Mouse (Mus musculus) midbrain, postnatal 0 days (tissue): ENCODE measurements around the gene Ssmem1. TPM values are rescaled to one million over a fixed set of nuclear protein-coding genes. Genes with fewer than 3 reads are reported as not detected.

Source experiments
- ATAC-seq: fragments of 200-750 bp; cut with Nextera tagmentation; 2 replicates; pipeline ENCODE4 v1.8.0; 2017; ENCODE audit warnings: moderate number of reproducible peaks, mild to moderate bottlenecking, moderate TSS enrichment, moderate library complexity; ENCODE audit not compliant: low FRiP score
- DNase-seq: peaks from one replicate; pipeline ENCODE4 v3.0.0-alpha.2; 2015; ENCODE audit warnings: low spot score
- H3K27ac ChIP-seq: fragments of 300-500 bp; sonication (generic); 2 replicates; pipeline ENCODE4 v1.5.1; 2014; ENCODE audit warnings: low read depth, mild to moderate bottlenecking, low read length, mixed read lengths
- H3K27me3 ChIP-seq: fragments of 300-500 bp; sonication (generic); 2 replicates; pipeline ENCODE4 v1.6.1; 2014; ENCODE audit warnings: low read length, control low read depth, mixed read lengths; ENCODE audit not compliant: insufficient read depth
- H3K36me3 ChIP-seq: fragments of 300-500 bp; sonication (generic); 2 replicates; pipeline ENCODE4 v1.6.1; 2014; ENCODE audit warnings: low read length, control low read depth, mixed read lengths; ENCODE audit not compliant: insufficient read depth
- H3K4me1 ChIP-seq: fragments of 300-500 bp; sonication (generic); 2 replicates; pipeline ENCODE4 v1.6.1; 2014; ENCODE audit warnings: mild to moderate bottlenecking, control low read depth, antibody characterized with exemption, low read length, mixed read lengths; ENCODE audit not compliant: insufficient read depth
- H3K4me2 ChIP-seq: fragments of 300-500 bp; sonication (generic); 2 replicates; pipeline ENCODE4 v1.6.1; 2014; ENCODE audit warnings: low read depth, mild to moderate bottlenecking, low read length, mixed read lengths; ENCODE audit not compliant: poor library complexity, severe bottlenecking
- H3K4me3 ChIP-seq: fragments of 300-500 bp; sonication (generic); 2 replicates; pipeline ENCODE4 v1.5.1; 2014; ENCODE audit warnings: low read depth, mild to moderate bottlenecking, low read length, moderate library complexity
- H3K9ac ChIP-seq: fragments of 300-500 bp; sonication (generic); replicated peaks from 2 replicates; pipeline ENCODE4 v1.6.1; 2014; ENCODE audit warnings: mild to moderate bottlenecking, low read length, moderate library complexity, mixed read lengths; ENCODE audit not compliant: poor library complexity, severe bottlenecking
- H3K9me3 ChIP-seq: fragments of 300-500 bp; sonication (generic); 2 replicates; pipeline ENCODE4 v1.6.1; 2016; ENCODE audit warnings: low read length, control low read depth
- CTCF ChIP-seq: IDR thresholded peaks from 2 replicates; pipeline ENCODE4 v1.5.1; 2016; ENCODE audit warnings: antibody characterized with exemption, mild to moderate bottlenecking
- WGBS: fragments of 180-500 bp; shearing (Covaris S2); extraction: QIAGEN DNeasy Blood & Tissue Kit; methylation state at CpG from one replicate; pipeline ENCODE4 v1.1.7; 2014; 5-methylcytosine and 5-hydroxymethylcytosine counted together
- polyA plus RNA-seq: library from polyadenylated mRNA; unstranded; fragments of >200 nt; fragmentation: Nextera tagmentation; extraction: Ambion mirVana; gene quantifications from 2 replicates; pipeline ENCODE4 v1.2.1, GENCODE M21; 2015
- total RNA-seq: library from RNA; depleted of rRNA; stranded (reverse); fragments of >200 nt; gene quantifications from 2 replicates; pipeline ENCODE4 v1.2.3, GENCODE M21; 2014

Gene Ssmem1
- total and polyA plus RNA-seq, 2 experiments from 2014 or later: 0.19 TPM; not detected in 1

GRCm38 (mm10) chr6:30549231-30549761, 39.6 kb downstream of the Ssmem1 start:
- Histone ChIP-seq H3K9me3 (no peaks in the 10 kb centered on the region), H3K27me3 (no peaks in the 10 kb centered on the region), H3K27ac (no peak overlapping the region), H3K4me3 (no peak overlapping the region), H3K4me1 (peaks cover 6% of the 10 kb centered on the region; the same call in 1 of the 2 replicates), H3K36me3 (no peaks in the 10 kb centered on the region), H3K9ac (no peak overlapping the region), H3K4me2 (no peak overlapping the region)
- ATAC-seq (no peak), DNase-seq (no peak)
- TF ChIP-seq CTCF: no peak
- WGBS: 29% methylated on average over 15 of the region's 15 CpGs

DNA sequence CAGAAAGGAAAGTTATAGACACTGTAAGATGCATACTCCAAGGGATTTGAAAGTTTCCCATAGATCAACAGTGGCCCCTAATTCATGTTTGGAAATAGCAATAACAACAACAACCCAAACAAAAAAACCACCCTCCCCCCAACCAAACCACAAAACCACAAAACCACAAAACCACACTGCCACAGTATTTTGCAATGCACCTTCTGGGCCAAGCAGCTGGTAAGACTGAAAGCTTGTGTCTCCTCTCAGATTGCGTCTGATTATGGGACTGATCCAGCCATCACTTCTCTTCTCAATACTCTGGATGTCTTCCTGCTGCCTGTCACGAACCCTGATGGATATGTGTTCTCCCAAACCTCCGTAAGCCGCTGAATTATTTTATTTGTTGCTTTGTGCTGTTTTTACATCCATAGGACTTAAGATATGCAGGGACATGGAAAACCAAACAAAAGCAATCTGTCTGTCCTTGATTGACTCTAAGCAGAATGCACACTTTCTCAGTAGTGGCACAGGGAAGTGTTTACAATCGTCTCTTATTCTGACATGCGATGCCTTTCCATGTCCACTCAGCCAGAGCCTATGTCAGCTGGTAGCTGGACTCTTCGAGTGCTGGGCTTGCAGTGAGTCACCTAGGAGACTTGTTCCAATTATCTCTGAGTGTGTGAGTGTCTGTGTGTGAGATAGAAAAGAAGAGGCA, 41.0 kb downstream of the Ssmem1 start:
- no peak for TF ChIP-seq CTCF
- H3K4me1 ChIP-seq: peaks cover 6% of the 10 kb centered on the region; the same call in 1 of the 2 replicates

GRCm38 (mm10) chr6:30551193-30551515, 41.5 kb downstream of the Ssmem1 start:
- ATAC-seq: no peak
- no peaks in the 10 kb centered on the region for H3K36me3 ChIP-seq
- no peak overlapping the region for H3K4me2 ChIP-seq
- H3K4me3 ChIP-seq: no peak overlapping the region
- 0 out of 2 replicates have a peak, but pooled peaks cover 2% of the 10 kb centered on the region for H3K4me1 ChIP-seq
- TF ChIP-seq CTCF: no peak
- H3K27me3 ChIP-seq: no peaks in the 10 kb centered on the region
- no peak for DNase-seq
- peak overlapping the region; percentile 79; the same call in 1 of the 2 replicates for H3K27ac ChIP-seq
- no peaks in the 10 kb centered on the region for H3K9me3 ChIP-seq
- no peak overlapping the region for H3K9ac ChIP-seq

More for the DNA sequence above, 41.0 kb downstream of the Ssmem1 start:
- no peaks in the 10 kb centered on the region for H3K9me3 ChIP-seq
- peak overlapping the region; percentile 79; the same call in 1 of the 2 replicates for H3K27ac ChIP-seq
- H3K4me3 ChIP-seq: no peak overlapping the region
- no peaks in the 10 kb centered on the region for H3K36me3 ChIP-seq
- no peak overlapping the region for H3K4me2 ChIP-seq
- WGBS: 56% methylated on average over 7 of the region's 7 CpGs
- no peaks in the 10 kb centered on the region for H3K27me3 ChIP-seq
- no peak overlapping the region for H3K9ac ChIP-seq
- no peak for DNase-seq
- no peak for ATAC-seq

- Histone ChIP-seq H3K9ac (peak overlapping the region; percentile 62), H3K4me1 (no peaks in the 10 kb centered on the region), H3K27me3 (no peaks in the 10 kb centered on the region), H3K36me3 (no peaks in the 10 kb centered on the region), H3K4me3 (peak overlapping the region; percentile 22), H3K27ac (peak overlapping the region; percentile 79), H3K4me2 (peak overlapping the region; percentile 51), H3K9me3 (no peaks in the 10 kb centered on the region)
- 5% methylated on average over 23 of the region's 23 CpGs for WGBS
- ATAC-seq (peak; percentile 85), DNase-seq (peak; percentile 93)
- peak; percentile 58 for TF ChIP-seq CTCF
Measured at GRCm38 (mm10) chr6:30551644-30552580, 42.3 kb downstream of the Ssmem1 start.

- TF ChIP-seq CTCF: no peak
- H3K36me3 ChIP-seq: no peaks in the 10 kb centered on the region
- peak; percentile 24; the same call in 1 of the 2 replicates for ATAC-seq
- no peaks in the 10 kb centered on the region for H3K27me3 ChIP-seq
- peak overlapping the region; percentile 70 for H3K27ac ChIP-seq
- no peaks in the 10 kb centered on the region for H3K4me1 ChIP-seq
- H3K4me3 ChIP-seq: no peak overlapping the region
- no peak for DNase-seq
- WGBS: 37% methylated on average over 6 of the region's 6 CpGs
- peak overlapping the region; percentile 20 for H3K4me2 ChIP-seq
- H3K9ac ChIP-seq: peak overlapping the region; percentile 33; the same call in 1 of the 2 replicates
- H3K9me3 ChIP-seq: no peaks in the 10 kb centered on the region
Measured at GRCm38 (mm10) chr6:30552628-30553027, 43.0 kb downstream of the Ssmem1 start.
